Mouse (Mus musculus) olfactory bulb, adult 2 months (tissue): Measurements from ENCODE around the gene Icmt. TPM values are rescaled to one million over a fixed set of nuclear protein-coding genes. Genes with fewer than 3 reads are reported as not detected.

Experiments
- H3K27ac ChIP-seq: fragments of 200-500 bp; 2 replicates; pipeline ENCODE4 v1.5.1; 2012; ENCODE audit warnings: low read depth, low read length; ENCODE audit not compliant: insufficient read depth
- H3K4me1 ChIP-seq: fragments of 200-500 bp; 2 replicates; pipeline ENCODE4 v1.6.1; 2012; ENCODE audit warnings: low read length; ENCODE audit not compliant: control insufficient read depth, insufficient read depth
- H3K4me3 ChIP-seq: fragments of 200-500 bp; 2 replicates; pipeline ENCODE4 v1.5.1; 2012; ENCODE audit warnings: mild to moderate bottlenecking, low read depth, low read length, moderate library complexity; ENCODE audit not compliant: insufficient read depth
- CTCF ChIP-seq: fragments of 200-500 bp; IDR thresholded peaks from 2 replicates; pipeline ENCODE4 v1.5.1; 2012; ENCODE audit warnings: low read depth, mild to moderate bottlenecking, low read length, moderate library complexity; ENCODE audit not compliant: insufficient read depth
- POLR2A ChIP-seq: fragments of 200-500 bp; IDR thresholded peaks from 2 replicates; pipeline ENCODE4 v1.6.1; 2012; ENCODE audit warnings: mild to moderate bottlenecking, low read depth, low read length, moderate library complexity; ENCODE audit not compliant: insufficient read depth
- WGBS: fragments of 180-500 bp; shearing (Covaris S2); methylation state at CpG from one replicate; pipeline ENCODE4 v1.1.7; 2018; 5-methylcytosine and 5-hydroxymethylcytosine counted together
- polyA plus RNA-seq: library from polyadenylated mRNA; stranded (reverse); fragments of >200 nt; gene quantifications from 2 replicates; pipeline ENCODE4 v1.2.4, GENCODE M21; 2012; ENCODE audit warnings: low replicate concordance; ENCODE audit not compliant: missing spikeins, insufficient read depth, insufficient read length

Gene Icmt
- polyA plus RNA-seq, 1 experiment: not detected

DNA sequence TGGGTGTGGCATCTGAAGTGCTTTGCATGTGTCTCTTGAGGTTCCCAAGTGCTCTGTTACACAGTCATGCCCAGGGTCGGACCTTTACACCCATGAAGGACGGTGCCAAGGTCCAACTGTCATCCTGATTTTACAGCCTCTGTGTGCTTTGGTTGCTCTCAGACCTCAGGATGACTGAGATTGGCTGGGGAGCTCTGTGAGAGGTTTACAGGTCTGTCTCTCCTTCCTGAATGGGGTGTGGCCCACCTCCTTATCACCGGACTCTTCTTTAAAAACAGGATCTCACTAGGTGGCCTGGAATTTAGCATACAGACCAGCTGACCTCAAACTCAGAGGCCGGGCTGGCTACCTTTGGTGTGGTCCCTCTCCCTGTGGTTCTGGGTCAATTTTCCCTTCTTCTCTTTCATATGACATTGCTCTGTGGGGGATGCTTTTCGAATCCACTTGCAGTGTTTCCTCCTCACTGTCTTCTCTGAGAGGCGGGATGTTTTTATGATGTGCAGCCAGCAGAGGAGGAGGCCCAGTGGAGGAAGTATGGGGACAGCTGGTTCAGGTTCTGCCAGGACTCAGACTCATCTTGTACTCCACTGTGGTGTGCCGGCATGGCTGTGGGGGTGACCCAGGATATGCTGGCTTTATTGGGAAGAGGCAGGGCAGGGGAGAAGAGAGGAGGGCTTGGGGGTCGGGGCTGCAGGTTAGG is 53.8 kb downstream of the Icmt start:
- H3K4me3 ChIP-seq: 0 out of 2 replicates have a peak overlapping the region, but pooled peaks have one; percentile 6
- WGBS: 26% methylated on average over 8 of the region's 8 CpGs
- H3K4me1 ChIP-seq: peaks cover 81% of the 10 kb centered on the region
- peak overlapping the region; percentile 74 for H3K27ac ChIP-seq
- TF ChIP-seq POLR2A (no peak), CTCF (no peak)

GRCm38 (mm10) chr4:152351422-152352305 is 54.6 kb downstream of the Icmt start:
- Histone ChIP-seq H3K4me1 (peaks cover 75% of the 10 kb centered on the region), H3K4me3 (no peak overlapping the region), H3K27ac (0 out of 2 replicates have a peak overlapping the region, but pooled peaks have one; percentile 74)
- TF ChIP-seq CTCF (no peak), POLR2A (no peak)
- 26% methylated on average over 14 of the region's 14 CpGs for WGBS

GRCm38 (mm10) chr4:152353886-152354637 is 57.0 kb downstream of the Icmt start:
- no peak overlapping the region for H3K4me3 ChIP-seq
- 50% methylated on average over 14 of the region's 14 CpGs for WGBS
- H3K27ac ChIP-seq: no peak overlapping the region
- TF ChIP-seq CTCF (no peak), POLR2A (no peak)
- H3K4me1 ChIP-seq: peaks cover 58% of the 10 kb centered on the region

DNA sequence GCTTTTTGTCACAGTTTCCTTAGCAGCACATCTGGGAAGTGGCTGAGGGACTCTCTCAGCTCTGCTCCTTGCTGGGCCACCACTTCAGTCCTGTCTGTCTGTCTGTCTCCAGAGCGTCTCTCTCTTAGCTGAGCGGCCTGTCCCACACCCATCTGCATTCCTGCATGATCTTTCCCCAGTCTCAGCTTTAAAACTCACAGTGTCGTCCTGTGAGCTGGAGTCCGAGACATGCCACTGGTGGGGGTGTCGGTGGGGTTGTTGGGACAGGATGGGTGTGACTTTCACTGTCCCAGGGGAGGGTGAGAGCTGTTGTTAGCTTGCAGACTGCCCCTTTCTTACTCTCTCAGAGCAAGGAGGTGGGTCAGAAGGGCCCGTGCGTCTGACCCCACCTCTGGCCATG is 58.6 kb downstream of the Icmt start:
- Histone ChIP-seq H3K27ac (no peak overlapping the region), H3K4me1 (peaks cover 58% of the 10 kb centered on the region), H3K4me3 (no peak overlapping the region)
- 88% methylated on average over 7 of the region's 7 CpGs for WGBS
- no peak for TF ChIP-seq POLR2A
- TF ChIP-seq CTCF: no peak

Other genes starting within 250 kb of the Icmt start
- not detected in 2 replicates for gene Plekhg5, start 224.7 kb upstream of the Icmt start, polyA plus RNA-seq
- gene Tnfrsf25, start 181.3 kb upstream of the Icmt start, polyA plus RNA-seq: not detected in 2 replicates
- not detected in 2 replicates for gene Espn, start 144.9 kb upstream of the Icmt start, polyA plus RNA-seq
- gene Hes2, start 138.4 kb upstream of the Icmt start, polyA plus RNA-seq: not detected in 2 replicates
- not detected in 2 replicates for gene Acot7, start 119.1 kb upstream of the Icmt start, polyA plus RNA-seq
- not detected in 2 replicates for gene Gpr153, start 23.0 kb upstream of the Icmt start, polyA plus RNA-seq
- gene Hes3, start 5.6 kb upstream of the Icmt start, polyA plus RNA-seq: not detected in 2 replicates
- not detected in 2 replicates for gene Rnf207, start 21.8 kb downstream of the Icmt start, polyA plus RNA-seq
- gene Rpl22, start 28.5 kb downstream of the Icmt start, polyA plus RNA-seq: not detected in 2 replicates
- gene Chd5, start 41.4 kb downstream of the Icmt start, polyA plus RNA-seq: 36.3 TPM in 1 of 2 replicates, not detected in the other
- not detected in 2 replicates for gene Nphp4, start 179.5 kb downstream of the Icmt start, polyA plus RNA-seq
- gene Kcnab2, start 180.6 kb downstream of the Icmt start, polyA plus RNA-seq: not detected in 2 replicates